Mouse (Mus musculus): ENCODE results near the gene Gm26602. TPM values are rescaled to one million over a fixed set of nuclear protein-coding genes. Genes with fewer than 3 reads are reported as not detected.

The Gm26602 gene
- polyA plus RNA-seq, 1 experiment from 2014 or later: 4.1 TPM

- Histone ChIP-seq H3K4me1 (ENCODE audit: insufficient read depth) (0 out of 2 replicates have a peak, but pooled peaks cover 5% of the 10 kb centered on the region), H3K4me3 (ENCODE audit: low read depth, low read length) (no peak overlapping the region), H3K27ac (ENCODE audit: low read depth) (no peak overlapping the region), H3K4me2 (no peak overlapping the region), H3K9me3 (ENCODE audit: low read depth, low read length) (no peaks in the 10 kb centered on the region), H3K27me3 (ENCODE audit: insufficient read depth, low read length) (peaks cover 1% of the 10 kb centered on the region; the same call in 1 of the 2 replicates), H3K9ac (no peak overlapping the region), H3K36me3 (ENCODE audit: insufficient read depth) (peaks cover 23% of the 10 kb centered on the region)
- DNase-seq (no peak), ATAC-seq (ENCODE audit: insufficient read depth) (no peak)
- WGBS: 64% methylated on average over 20 of the region's 20 CpGs
- no peak for TF ChIP-seq CTCF (IDR thresholded peaks at IDR 0.05; ENCODE audit: low read depth)
Measured at GRCm38 (mm10) chr10:79912412-79912811, 1.8 kb downstream of the Gm26602 start.

DNA sequence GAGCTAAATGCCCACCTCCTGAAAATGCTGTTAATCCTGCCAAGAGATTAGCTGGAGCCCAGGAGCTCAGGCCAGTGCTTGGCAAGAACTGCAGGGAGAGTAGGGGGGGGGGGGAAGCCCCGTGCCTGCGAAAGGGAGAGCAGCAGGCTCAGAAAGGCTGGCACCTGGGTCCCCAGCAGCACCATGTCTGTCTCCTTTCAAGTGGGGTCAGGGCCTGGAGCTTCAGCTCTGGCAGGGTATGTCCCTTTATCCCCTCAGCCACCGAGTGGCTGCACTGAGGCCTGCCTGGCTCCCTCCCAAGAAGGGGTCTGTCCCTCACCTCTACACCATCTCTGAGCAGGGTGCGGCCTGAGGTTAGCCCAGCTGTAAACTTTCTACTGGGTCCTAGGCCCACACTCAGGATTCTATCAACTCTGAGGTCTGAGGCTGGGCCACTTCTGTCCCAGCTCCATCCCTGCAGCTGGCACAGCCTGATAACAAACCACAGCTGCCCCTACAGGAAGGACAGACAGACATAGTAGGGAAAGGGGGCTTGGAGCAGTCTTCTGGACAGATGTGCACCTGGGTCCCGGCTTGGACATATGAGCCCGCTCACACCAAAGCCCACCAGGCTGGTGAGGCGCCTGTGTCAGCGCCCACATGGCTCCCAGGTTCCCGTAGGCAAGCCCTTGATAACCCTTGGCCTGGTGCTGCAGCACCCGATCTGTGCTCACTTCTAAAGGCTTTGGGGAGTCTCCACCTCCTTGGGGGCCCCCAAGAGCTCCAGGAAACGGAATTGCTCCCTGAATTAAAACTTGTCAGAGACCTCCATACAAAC, 3.7 kb downstream of the Gm26602 start:
- Histone ChIP-seq H3K9ac (peak overlapping the region; percentile 22; the same call in 1 of the 2 replicates), H3K27me3 (ENCODE audit: insufficient read depth, low read length) (peaks cover 20% of the 10 kb centered on the region)
- WGBS: 62% methylated on average over 11 of the region's 11 CpGs

DNA sequence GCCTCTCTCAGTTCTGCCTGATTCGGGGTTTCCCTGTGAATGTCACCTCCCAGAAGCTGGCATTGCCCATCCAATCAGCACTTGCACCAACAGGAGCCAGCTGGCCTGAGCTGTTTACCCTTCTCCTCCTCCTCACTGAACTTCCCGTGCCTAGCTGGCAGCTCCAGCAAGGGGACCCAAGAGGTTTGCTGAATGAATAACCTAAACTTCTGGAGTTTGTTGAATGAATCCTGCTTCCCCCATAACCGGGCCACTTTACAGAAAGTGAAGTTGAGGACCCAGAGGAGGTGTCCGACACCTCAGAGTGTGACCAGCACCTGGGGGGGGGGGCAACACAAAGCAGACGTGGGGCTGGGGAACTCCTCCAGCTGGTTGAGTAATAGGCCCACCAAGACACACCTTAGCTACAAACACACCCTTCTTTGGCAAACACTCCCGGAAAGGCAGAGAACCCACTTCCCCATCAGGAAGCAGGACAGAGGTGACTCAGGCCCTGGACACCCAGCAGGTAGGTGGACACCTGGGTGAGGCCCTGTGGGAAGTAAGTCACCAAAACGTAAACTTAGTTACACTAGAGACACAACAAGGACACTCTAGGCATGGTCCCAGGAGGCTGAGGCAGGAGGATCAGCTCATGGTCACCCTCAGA, 4.4 kb downstream of the Gm26602 start:
- Histone ChIP-seq H3K9ac (0 out of 2 replicates have a peak overlapping the region, but pooled peaks have one; percentile 22), H3K27ac (ENCODE audit: low read depth) (no peak overlapping the region), H3K4me2 (peak overlapping the region; percentile 97), H3K27me3 (ENCODE audit: insufficient read depth, low read length) (peaks cover 28% of the 10 kb centered on the region), H3K4me1 (ENCODE audit: insufficient read depth) (0 out of 2 replicates have a peak, but pooled peaks cover 5% of the 10 kb centered on the region), H3K36me3 (ENCODE audit: insufficient read depth) (peaks cover 19% of the 10 kb centered on the region), H3K4me3 (ENCODE audit: low read depth, low read length) (peak overlapping the region; percentile 84; the same call in 1 of the 2 replicates), H3K9me3 (ENCODE audit: low read depth, low read length) (no peaks in the 10 kb centered on the region)
- 59% methylated on average over 7 of the region's 7 CpGs for WGBS
- TF ChIP-seq CTCF (IDR thresholded peaks at IDR 0.05; ENCODE audit: low read depth): no peak
- ATAC-seq (ENCODE audit: insufficient read depth) (no peak), DNase-seq (no peak)

More for the DNA sequence above, 3.7 kb downstream of the Gm26602 start:
- Histone ChIP-seq H3K4me3 (ENCODE audit: low read depth, low read length) (no peak overlapping the region), H3K9me3 (ENCODE audit: low read depth, low read length) (no peaks in the 10 kb centered on the region), H3K36me3 (ENCODE audit: insufficient read depth) (peaks cover 22% of the 10 kb centered on the region), H3K27ac (ENCODE audit: low read depth) (peak overlapping the region; percentile 36; the same call in 1 of the 2 replicates), H3K4me2 (peak overlapping the region; percentile 18; the same call in 1 of the 2 replicates), H3K4me1 (ENCODE audit: insufficient read depth) (0 out of 2 replicates have a peak, but pooled peaks cover 5% of the 10 kb centered on the region)
- DNase-seq (no peak), ATAC-seq (ENCODE audit: insufficient read depth) (no peak)
- no peak for TF ChIP-seq CTCF (IDR thresholded peaks at IDR 0.05; ENCODE audit: low read depth)

- H3K36me3 ChIP-seq (ENCODE audit: insufficient read depth): peaks cover 16% of the 10 kb centered on the region
- H3K27ac ChIP-seq (ENCODE audit: low read depth): peak overlapping the region; percentile 83; the same call in 1 of the 2 replicates
- peak overlapping the region; percentile 93 for H3K9ac ChIP-seq
- H3K9me3 ChIP-seq (ENCODE audit: low read depth, low read length): no peaks in the 10 kb centered on the region
- TF ChIP-seq CTCF (IDR thresholded peaks at IDR 0.05; ENCODE audit: low read depth): no peak
- peak overlapping the region; percentile 97 for H3K4me2 ChIP-seq
- ATAC-seq (ENCODE audit: insufficient read depth): no peak
- no peak for DNase-seq
- WGBS: 6% methylated on average over 8 of the region's 8 CpGs
- H3K4me3 ChIP-seq (ENCODE audit: low read depth, low read length): peak overlapping the region; percentile 84
- H3K27me3 ChIP-seq (ENCODE audit: insufficient read depth, low read length): peaks cover 38% of the 10 kb centered on the region
- H3K4me1 ChIP-seq (ENCODE audit: insufficient read depth): peaks cover 5% of the 10 kb centered on the region; the same call in 1 of the 2 replicates
Measured at GRCm38 (mm10) chr10:79916081-79916480, 5.4 kb downstream of the Gm26602 start.

DNA sequence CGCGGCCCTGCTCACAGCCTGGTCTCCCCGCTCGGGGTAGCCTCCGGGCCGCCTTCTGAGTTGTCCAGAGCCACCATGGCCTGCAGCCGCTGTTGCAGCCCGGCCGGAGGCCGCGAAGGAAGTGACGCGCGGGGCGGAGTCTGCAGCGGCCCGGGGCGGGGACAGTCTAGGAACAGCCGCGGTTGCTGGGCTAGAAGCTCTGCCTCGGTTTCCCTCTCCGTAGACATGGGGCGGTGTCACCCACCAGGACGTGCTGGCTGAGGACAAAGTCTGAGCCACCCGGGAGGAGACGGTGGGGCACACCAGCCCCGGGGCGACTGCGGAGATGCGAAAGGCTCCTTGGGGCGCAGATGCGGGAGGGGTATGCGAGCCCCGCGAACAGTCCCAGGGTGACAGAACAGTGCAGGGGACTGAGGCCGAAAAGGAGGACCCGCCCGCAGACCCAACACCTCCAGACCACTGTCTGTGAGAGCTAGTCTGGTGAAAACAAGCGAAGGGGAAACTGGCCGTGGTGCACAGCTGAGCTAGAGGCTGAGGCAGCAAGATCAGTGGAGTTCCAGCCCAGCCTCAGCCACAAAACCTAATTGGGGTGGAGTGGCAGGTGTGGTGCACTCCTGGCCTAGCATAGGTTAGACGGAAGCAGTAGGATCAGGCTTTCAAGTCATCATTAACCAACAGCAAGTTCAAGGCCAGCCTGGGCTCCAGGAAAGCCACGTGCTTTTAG, 6.3 kb downstream of the Gm26602 start, which contains the start of gene Kiss1r:
Gene Kiss1r, plus strand, starts transcription at position 164 of the 724 bp plus-strand sequence.
- Histone ChIP-seq H3K4me3 (ENCODE audit: low read depth, low read length) (peak within 1 kb of the TSS; percentile 84), H3K27ac (ENCODE audit: low read depth) (peak within 1 kb of the TSS; percentile 83), H3K36me3 (ENCODE audit: insufficient read depth) (peaks cover 7% of the 10 kb centered on the region; the same call in 1 of the 2 replicates), H3K4me2 (peak within 1 kb of the TSS; percentile 97), H3K9me3 (ENCODE audit: low read depth, low read length) (no peaks in the 10 kb centered on the region), H3K27me3 (ENCODE audit: insufficient read depth, low read length) (peaks cover 47% of the 10 kb centered on the region), H3K9ac (peak within 1 kb of the TSS; percentile 93), H3K4me1 (ENCODE audit: insufficient read depth) (peaks cover 5% of the 10 kb centered on the region; the same call in 1 of the 2 replicates)
- 2% methylated on average over 41 of the region's 42 CpGs for WGBS
- DNase-seq (peak; percentile 92), ATAC-seq (ENCODE audit: insufficient read depth) (peak; percentile 83)
- no peak for TF ChIP-seq CTCF (IDR thresholded peaks at IDR 0.05; ENCODE audit: low read depth)

- TF ChIP-seq CTCF (IDR thresholded peaks at IDR 0.05; ENCODE audit: low read depth): no peak
- peaks cover 53% of the 10 kb centered on the region for H3K27me3 ChIP-seq (ENCODE audit: insufficient read depth, low read length)
- H3K4me3 ChIP-seq (ENCODE audit: low read depth, low read length): peak overlapping the region; percentile 84
- peak overlapping the region; percentile 93; the same call in 1 of the 2 replicates for H3K9ac ChIP-seq
- peaks cover 5% of the 10 kb centered on the region; the same call in 1 of the 2 replicates for H3K4me1 ChIP-seq (ENCODE audit: insufficient read depth)
- no peak for ATAC-seq (ENCODE audit: insufficient read depth)
- H3K36me3 ChIP-seq (ENCODE audit: insufficient read depth): 0 out of 2 replicates have a peak, but pooled peaks cover under 1% of the 10 kb centered on the region
- 66% methylated on average over 5 of the region's 5 CpGs for WGBS
- no peak overlapping the region for H3K27ac ChIP-seq (ENCODE audit: low read depth)
- no peak for DNase-seq
- H3K9me3 ChIP-seq (ENCODE audit: low read depth, low read length): no peaks in the 10 kb centered on the region
- peak overlapping the region; percentile 97 for H3K4me2 ChIP-seq
Measured at GRCm38 (mm10) chr10:79917532-79918100, 7.0 kb downstream of the Gm26602 start.
